Mouse (Mus musculus) stomach, postnatal 0 days (tissue): ENCODE results near the gene Vcl. TPM values are rescaled to one million over a fixed set of nuclear protein-coding genes. Genes with fewer than 3 reads are reported as not detected.

Experiments used
- ATAC-seq: fragments of 200-750 bp; cut with Nextera tagmentation; 2 replicates; pipeline ENCODE4 v1.8.0; 2017; ENCODE audit not compliant: low FRiP score, low TSS enrichment
- DNase-seq: peaks from one replicate; pipeline ENCODE4 v3.0.0-alpha.2; 2016; ENCODE audit warnings: low spot score
- H3K27ac ChIP-seq: fragments of 300-500 bp; sonication (generic); replicated peaks from 2 replicates; pipeline ENCODE4 v1.5.1; 2014; ENCODE audit warnings: mild to moderate bottlenecking, control low read depth
- H3K27me3 ChIP-seq: fragments of 300-500 bp; sonication (generic); 2 replicates; pipeline ENCODE4 v1.6.1; 2014; ENCODE audit warnings: low read length; ENCODE audit not compliant: control insufficient read depth, insufficient read depth
- H3K36me3 ChIP-seq: fragments of 300-500 bp; sonication (generic); 2 replicates; pipeline ENCODE4 v1.6.1; 2014; ENCODE audit warnings: low read length, mixed read lengths; ENCODE audit not compliant: control insufficient read depth, insufficient read depth
- H3K4me1 ChIP-seq: fragments of 300-500 bp; sonication (generic); replicated peaks from 2 replicates; pipeline ENCODE4 v1.6.1; 2014; ENCODE audit warnings: antibody characterized with exemption; ENCODE audit not compliant: control insufficient read depth, insufficient read depth
- H3K4me2 ChIP-seq: fragments of 300-500 bp; sonication (generic); replicated peaks from 2 replicates; pipeline ENCODE4 v1.6.1; 2014; ENCODE audit warnings: low read depth, mild to moderate bottlenecking, control low read depth, moderate library complexity
- H3K4me3 ChIP-seq: fragments of 300-500 bp; sonication (generic); 2 replicates; pipeline ENCODE4 v1.5.1; 2014; ENCODE audit warnings: low read depth, low read length, control low read depth
- H3K9ac ChIP-seq: fragments of 300-500 bp; sonication (generic); 2 replicates; pipeline ENCODE4 v1.6.1; 2014; ENCODE audit warnings: mild to moderate bottlenecking, low read length, control low read depth, mixed read lengths
- H3K9me3 ChIP-seq: fragments of 300-500 bp; sonication (generic); 2 replicates; pipeline ENCODE4 v1.6.1; 2016; ENCODE audit warnings: low read length; ENCODE audit not compliant: control insufficient read depth
- CTCF ChIP-seq: IDR thresholded peaks from 2 replicates; pipeline ENCODE4 v1.5.1; 2016; ENCODE audit warnings: antibody characterized with exemption, low read depth, mild to moderate bottlenecking, moderate library complexity
- EP300 ChIP-seq: optimal IDR thresholded peaks from 2 replicates; pipeline ENCODE3; 2016; ENCODE audit warnings: antibody characterized with exemption
- WGBS: fragments of 180-500 bp; shearing (Covaris S2); extraction: QIAGEN DNeasy Blood & Tissue Kit; methylation state at CpG from one replicate; pipeline ENCODE4 v1.1.7; 2014; 5-methylcytosine and 5-hydroxymethylcytosine counted together
- polyA plus RNA-seq: library from polyadenylated mRNA; unstranded; fragments of >200 nt; fragmentation: Nextera tagmentation; extraction: Ambion mirVana; gene quantifications from 2 replicates; pipeline ENCODE4 v1.2.1, GENCODE M21; 2015

The Vcl gene
- polyA plus RNA-seq, 1 experiment from 2014 or later, result 54.5 TPM

GRCm38 (mm10) chr14:20930481-20931391 lies 1.5 kb downstream of the Vcl start:
- no peaks in the 10 kb centered on the region for H3K36me3 ChIP-seq
- peak; percentile 36 for DNase-seq
- H3K4me2 ChIP-seq, result peak overlapping the region; percentile 76
- H3K9me3 ChIP-seq, result no peaks in the 10 kb centered on the region
- H3K27ac ChIP-seq, result peak overlapping the region; percentile 97
- H3K27me3 ChIP-seq, result no peaks in the 10 kb centered on the region
- H3K4me1 ChIP-seq, result peaks cover 3% of the 10 kb centered on the region; the same call in 1 of the 2 replicates
- TF ChIP-seq CTCF, result no peak
- TF ChIP-seq EP300, result no peak
- peak overlapping the region; percentile 93 for H3K9ac ChIP-seq
- ATAC-seq, result no peak
- peak overlapping the region; percentile 98 for H3K4me3 ChIP-seq
- WGBS, result 9% methylated on average over 8 of the region's 8 CpGs

DNA sequence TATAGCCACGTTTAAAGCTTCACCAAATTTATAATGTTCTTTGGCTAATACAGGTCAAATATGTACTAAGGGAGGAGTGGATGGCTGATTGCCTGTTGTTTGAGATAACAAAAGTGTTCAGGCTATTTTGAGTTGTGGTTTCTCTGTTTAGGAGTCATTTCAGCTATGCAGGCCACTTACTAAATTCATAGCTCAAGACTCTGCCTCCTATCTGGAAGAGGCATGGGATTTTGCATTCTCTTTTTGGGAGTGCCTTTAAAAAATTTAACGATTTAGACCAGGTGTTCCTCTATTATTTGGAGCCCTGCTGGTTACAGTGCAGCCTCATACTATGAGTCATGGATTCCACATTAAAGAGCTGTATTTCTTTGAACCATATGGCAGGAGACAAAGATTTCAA lies 9.2 kb downstream of the Vcl start:
- no peak for DNase-seq

DNA sequence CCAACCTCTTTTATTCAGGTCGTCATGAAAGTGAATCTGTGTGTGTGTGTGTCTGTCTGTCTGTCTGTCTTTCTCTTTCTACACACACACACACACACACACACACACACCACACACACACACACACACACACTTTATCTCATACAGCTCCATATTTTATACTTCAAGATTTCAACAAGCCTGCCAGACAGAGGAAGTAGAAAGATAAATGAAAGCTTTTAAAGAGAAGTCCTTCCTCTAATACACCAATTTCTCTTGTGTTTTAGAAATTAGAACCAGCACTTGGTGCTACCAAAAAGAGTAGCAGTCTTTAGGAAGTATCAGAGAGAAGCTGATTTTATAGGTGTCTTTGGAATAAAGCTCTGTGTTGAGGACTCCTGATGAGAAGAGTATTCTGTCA lies 9.7 kb downstream of the Vcl start:
- H3K4me2 ChIP-seq, result no peak overlapping the region
- no peak overlapping the region for H3K9ac ChIP-seq
- H3K4me1 ChIP-seq, result no peaks in the 10 kb centered on the region; the same call in 1 of the 2 replicates
- no peaks in the 10 kb centered on the region for H3K9me3 ChIP-seq
- DNase-seq (no peak), ATAC-seq (no peak)
- WGBS, result 12% methylated on average over 1 of the region's 1 CpGs
- no peak overlapping the region for H3K4me3 ChIP-seq
- H3K27me3 ChIP-seq, result no peaks in the 10 kb centered on the region
- H3K36me3 ChIP-seq, result no peaks in the 10 kb centered on the region
- TF ChIP-seq EP300, result no peak
- no peak for TF ChIP-seq CTCF
- peak overlapping the region; percentile 10; the same call in 1 of the 2 replicates for H3K27ac ChIP-seq

More for the DNA sequence above, 9.2 kb downstream of the Vcl start:
- Histone ChIP-seq H3K9me3 (no peaks in the 10 kb centered on the region), H3K36me3 (no peaks in the 10 kb centered on the region), H3K4me1 (no peaks in the 10 kb centered on the region; the same call in 1 of the 2 replicates), H3K27ac (peak overlapping the region; percentile 10; the same call in 1 of the 2 replicates), H3K4me2 (no peak overlapping the region), H3K9ac (no peak overlapping the region), H3K27me3 (no peaks in the 10 kb centered on the region), H3K4me3 (no peak overlapping the region)
- 5% methylated on average over 2 of the region's 2 CpGs for WGBS
- ATAC-seq, result peak; percentile 75
- no peak for TF ChIP-seq EP300
- no peak for TF ChIP-seq CTCF

DNA sequence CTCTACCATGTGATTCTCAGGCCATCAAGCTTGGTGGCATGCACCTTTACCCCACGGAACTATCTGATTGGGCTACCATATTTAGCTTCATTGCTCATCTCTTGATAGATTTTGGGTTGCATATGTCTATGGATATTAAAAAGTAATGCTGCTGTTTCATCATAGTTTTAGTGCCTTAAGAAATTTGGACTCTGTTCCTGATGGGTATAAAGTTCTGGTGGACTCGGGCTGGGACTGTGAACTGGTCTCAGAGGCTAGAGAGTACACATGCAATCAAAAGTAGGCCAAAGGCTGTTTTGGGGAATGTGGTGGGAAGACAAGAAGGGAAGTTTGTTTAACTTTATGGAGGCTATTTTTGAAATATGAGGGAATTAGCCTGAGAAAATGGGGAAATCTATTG lies 16.1 kb downstream of the Vcl start:
- Histone ChIP-seq H3K27ac (no peak overlapping the region), H3K36me3 (no peaks in the 10 kb centered on the region), H3K9me3 (no peaks in the 10 kb centered on the region), H3K4me2 (no peak overlapping the region), H3K4me1 (no peaks in the 10 kb centered on the region), H3K9ac (no peak overlapping the region), H3K27me3 (no peaks in the 10 kb centered on the region), H3K4me3 (no peak overlapping the region)
- 82% methylated on average over 2 of the region's 2 CpGs for WGBS
- DNase-seq, result no peak
- ATAC-seq, result no peak
- no peak for TF ChIP-seq CTCF
- TF ChIP-seq EP300, result no peak

DNA sequence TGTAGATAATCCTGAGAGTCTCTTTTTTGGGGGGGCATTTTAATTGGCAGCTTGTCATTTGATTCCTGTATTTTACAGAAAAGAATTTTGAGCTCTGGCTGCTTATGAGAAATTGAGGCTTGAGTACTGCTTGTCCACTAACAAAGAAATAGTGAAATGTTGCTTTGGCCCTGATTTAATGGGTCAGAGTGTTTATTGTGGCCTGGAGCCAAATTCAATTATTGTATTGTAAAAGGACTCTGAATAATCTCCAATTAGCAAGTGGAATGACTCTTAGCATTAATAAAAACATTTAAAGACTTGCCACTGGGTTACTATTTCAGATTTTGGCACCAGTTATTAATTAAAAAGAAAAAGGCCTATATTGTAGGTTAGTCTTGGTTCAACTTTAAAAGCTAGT lies 26.8 kb downstream of the Vcl start:
- H3K27me3 ChIP-seq, result no peaks in the 10 kb centered on the region
- no peak for TF ChIP-seq CTCF
- no peak for TF ChIP-seq EP300
- no peaks in the 10 kb centered on the region for H3K4me1 ChIP-seq
- ATAC-seq, result no peak
- H3K9ac ChIP-seq, result no peak overlapping the region
- no peak for DNase-seq
- H3K36me3 ChIP-seq, result no peaks in the 10 kb centered on the region
- H3K4me3 ChIP-seq, result no peak overlapping the region
- no peaks in the 10 kb centered on the region for H3K9me3 ChIP-seq
- no peak overlapping the region for H3K4me2 ChIP-seq
- no peak overlapping the region for H3K27ac ChIP-seq

DNA sequence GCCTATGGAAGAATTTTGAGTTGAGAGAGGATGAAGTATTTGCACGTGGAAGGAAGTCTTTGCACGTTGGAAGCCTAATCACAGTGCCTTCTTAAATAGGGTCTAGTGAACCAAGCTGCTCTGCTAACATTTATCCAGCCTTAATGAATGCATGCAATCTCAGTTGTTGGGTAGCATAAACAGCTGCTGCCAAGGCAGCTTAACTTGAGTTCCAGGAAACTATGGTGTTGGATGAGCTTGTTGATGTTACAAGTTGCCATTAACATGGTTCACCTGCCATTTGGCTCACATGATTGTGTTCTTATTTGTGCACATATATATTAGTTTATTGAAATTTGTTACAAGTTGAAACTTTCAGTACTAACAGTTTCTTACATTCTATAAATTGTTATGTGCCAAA lies 29.8 kb downstream of the Vcl start:
- 58% methylated on average over 2 of the region's 2 CpGs for WGBS
- no peak for TF ChIP-seq CTCF
- TF ChIP-seq EP300, result no peak
- Histone ChIP-seq H3K36me3 (no peaks in the 10 kb centered on the region), H3K27me3 (no peaks in the 10 kb centered on the region), H3K4me1 (no peaks in the 10 kb centered on the region), H3K27ac (no peak overlapping the region), H3K9ac (no peak overlapping the region), H3K4me3 (no peak overlapping the region), H3K9me3 (no peaks in the 10 kb centered on the region), H3K4me2 (no peak overlapping the region)
- DNase-seq (no peak), ATAC-seq (no peak)
